Mouse (Mus musculus) gastrocnemius, adult 8-10 months (tissue): ENCODE measurements around the gene Krt90. TPM values are rescaled to one million over a fixed set of nuclear protein-coding genes. Genes with fewer than 3 reads are reported as not detected.
"Not testable (repeated sequence)": the region's sequence is repeated elsewhere in the genome, so short reads cannot be mapped to it uniquely, and the experiment has no call there.

Experiments used
- DNase-seq, 2 experiments: peaks; one replicate each; pipeline ENCODE4 v3.0.0; 2022; ENCODE audit warnings: low spot score in 2 of 2
- microRNA-seq: library from miRNA; unstranded; fragments of <30 nt; microRNA quantifications from one replicate; pipeline ENCODE4 v1.2.0, GENCODE M21; 2022
- total RNA-seq, 4 experiments: library from RNA; stranded (reverse); gene quantifications; 2 replicates each; pipeline ENCODE4 v1.2.4; 2022

Krt90 gene
- total RNA-seq, 4 experiments from 2014 or later = not detected

GRCm38 (mm10) chr15:101519792-101520191 is 43.0 kb downstream of the Krt90 start:
- peak; percentile 26 to 52 for DNase-seq

DNA sequence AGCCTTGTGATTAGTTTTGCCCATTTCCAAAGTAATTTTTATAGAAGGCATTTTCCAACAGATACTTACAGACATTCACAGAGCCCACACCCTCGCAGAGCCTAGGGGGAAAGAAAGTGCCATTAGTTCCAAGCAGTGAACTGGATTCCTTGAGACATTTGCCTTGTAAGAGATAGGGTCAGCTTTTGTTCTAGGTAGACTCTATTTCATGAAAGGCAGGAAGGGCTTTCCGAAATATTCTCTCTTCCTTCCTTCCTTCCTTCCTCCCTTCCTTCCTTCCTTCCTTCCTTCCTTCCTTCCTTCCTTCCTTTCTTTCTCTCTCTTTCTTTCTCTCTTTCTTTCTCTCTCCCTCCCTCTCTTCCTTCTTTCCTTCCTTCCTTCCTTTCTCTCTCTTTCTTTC is 45.6 kb downstream of the Krt90 start, which contains the start of gene Gm49425:
TSS of gene Gm49425 (minus strand) at position 101 of the 400 bp plus-strand sequence.
- not testable (repeated sequence) for DNase-seq

DNA sequence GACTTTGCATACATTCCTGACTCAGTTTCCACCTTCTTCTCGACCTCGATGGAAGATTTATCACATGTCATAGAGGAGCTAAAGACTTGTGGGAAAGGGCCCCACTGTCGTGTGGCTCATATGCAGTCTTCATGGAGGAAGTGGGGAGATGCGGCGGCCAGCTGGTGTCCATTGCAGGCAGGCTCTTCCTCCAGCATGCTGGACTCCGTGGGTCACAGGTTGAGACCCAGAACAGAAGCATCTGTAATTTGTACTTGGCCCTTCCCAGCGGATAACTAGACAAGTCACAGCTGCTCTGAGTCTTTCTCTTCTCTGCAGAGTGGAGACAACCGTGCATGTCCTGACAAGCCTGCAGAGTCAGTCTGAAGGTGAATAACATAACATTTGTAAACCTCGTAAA is 54.5 kb downstream of the Krt90 start:
- DNase-seq = no peak

DNA sequence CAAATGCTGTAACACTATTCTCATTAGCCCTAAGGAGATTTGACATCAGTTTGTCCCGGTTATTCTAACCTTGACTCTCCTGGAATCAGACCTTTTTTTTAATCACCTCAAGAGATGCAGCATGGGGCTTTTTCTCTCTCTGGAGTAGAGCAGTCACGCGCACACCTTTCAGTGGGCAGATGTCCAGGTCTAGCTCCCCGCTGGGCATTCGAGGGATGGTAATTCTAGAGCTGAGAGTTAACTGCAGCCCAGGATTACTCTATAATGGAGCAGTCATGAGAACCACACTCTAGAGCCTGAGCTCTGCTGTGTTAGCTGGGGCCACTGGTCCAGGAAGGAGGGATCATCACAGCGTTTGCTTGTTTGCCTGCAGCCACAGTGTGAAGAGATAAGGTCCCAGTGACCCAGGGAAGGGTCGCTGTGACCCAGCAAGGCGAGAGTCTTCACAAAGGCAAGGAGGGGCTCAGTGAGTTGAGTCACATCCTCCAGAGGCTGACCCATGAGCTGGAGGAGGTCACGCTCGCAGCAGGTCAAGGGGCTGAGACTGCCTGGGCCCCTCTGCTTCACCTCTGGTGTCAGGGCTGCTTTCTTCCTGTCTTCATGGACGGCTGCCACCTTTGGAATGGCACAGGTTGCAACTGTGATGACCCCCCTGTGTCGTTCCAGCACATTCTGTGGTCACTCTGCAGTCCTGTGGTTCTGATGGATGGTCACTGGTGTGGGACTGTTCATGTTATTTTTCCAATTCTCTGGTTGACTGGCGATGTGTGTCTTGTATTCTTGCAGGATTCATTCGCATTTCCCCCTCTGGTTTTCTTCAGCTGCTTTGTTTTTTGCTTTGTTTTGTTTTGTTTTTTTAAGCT is 55.6 kb downstream of the Krt90 start:
- DNase-seq = no peak

Small RNA genes within 50 kb of the gene (microRNA-seq; reads per million reads assigned to microRNA genes)
- not detected for gene Gm44393
- gene Gm44460 = not detected

Other genes starting within 250 kb of the Krt90 start
- gene Krt80, start 192.8 kb downstream of the Krt90 start, total RNA-seq = 1 to 10 TPM; 1.1 to 3.4 (median 2.5) TPM
- not detected for gene Krt7, start 151.9 kb downstream of the Krt90 start, total RNA-seq
- gene Krt87, start 124.1 kb downstream of the Krt90 start, total RNA-seq = not detected
- not detected for gene Krt88, start 115.2 kb downstream of the Krt90 start, total RNA-seq
- gene Krt81, start 99.2 kb downstream of the Krt90 start, total RNA-seq = not detected
- gene Krt86, start 89.5 kb downstream of the Krt90 start, total RNA-seq = not detected
- not detected for gene Krt83, start 71.4 kb downstream of the Krt90 start, total RNA-seq
- gene Gm49425, start 45.7 kb downstream of the Krt90 start, total RNA-seq = not detected
- gene Krt84, start 30.1 kb downstream of the Krt90 start, total RNA-seq = not detected
- not detected for gene Krt82, start 12.3 kb downstream of the Krt90 start, total RNA-seq
- not detected for gene Krt75, start 11.0 kb upstream of the Krt90 start, total RNA-seq
- gene Gm5414, start 65.2 kb upstream of the Krt90 start, total RNA-seq = not detected
- gene Gm5478, start 84.4 kb upstream of the Krt90 start, total RNA-seq = not detected
- gene Krt6b, start 117.3 kb upstream of the Krt90 start, total RNA-seq = not detected
- not detected for gene Krt6a, start 131.4 kb upstream of the Krt90 start, total RNA-seq
- gene Krt5, start 149.9 kb upstream of the Krt90 start, total RNA-seq = not detected
- not detected for gene Krt71, start 180.2 kb upstream of the Krt90 start, total RNA-seq
- not detected for gene Krt72, start 223.5 kb upstream of the Krt90 start, total RNA-seq
- gene Krt73, start 239.4 kb upstream of the Krt90 start, total RNA-seq = not detected